Mouse (Mus musculus) heart, adult 2 months (tissue): ENCODE results near the gene Dnah3.

Source experiments
- CTCF ChIP-seq: fragments of 200-600 bp; IDR thresholded peaks from 2 replicates; pipeline ENCODE4 v1.8.1; 2022; ENCODE audit warnings: antibody characterized with exemption, mild to moderate bottlenecking, moderate library complexity
- EP300 ChIP-seq: fragments of 200-500 bp; IDR thresholded peaks from 2 replicates; pipeline ENCODE4 v1.6.1; 2011; ENCODE audit warnings: low read depth, low read length, control low read depth; ENCODE audit not compliant: insufficient read depth
- POLR2A ChIP-seq: fragments of 200-500 bp; IDR thresholded peaks from 2 replicates; pipeline ENCODE4 v1.6.1; 2011; ENCODE audit warnings: mild to moderate bottlenecking, low read depth, low read length, control low read depth; ENCODE audit not compliant: insufficient read depth

DNA sequence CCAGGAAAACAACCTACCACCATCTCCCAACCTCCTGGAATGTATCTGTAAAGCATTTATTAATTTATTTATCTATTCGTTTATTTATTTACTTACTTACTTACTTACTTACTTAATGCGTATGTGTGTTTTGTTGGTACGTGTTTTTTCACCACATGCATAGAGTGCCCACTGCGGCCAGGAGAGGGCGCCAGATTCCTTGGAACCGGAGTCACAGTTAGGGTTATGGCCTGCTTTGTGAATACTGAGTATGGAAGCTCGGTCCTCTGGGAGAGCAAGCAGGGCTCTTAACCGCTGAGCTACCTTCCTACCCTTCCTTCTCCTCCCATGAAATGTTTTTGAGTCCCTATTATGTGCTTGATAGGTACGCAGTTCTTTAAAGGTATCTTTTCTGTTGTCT lies 3.3 kb upstream of the Dnah3 start:
- TF ChIP-seq EP300: no peak
- peak; percentile 79 for TF ChIP-seq CTCF
- no peak for TF ChIP-seq POLR2A
